8 mouse cellular contexts compared by ENCODE assay signal in genomic region chr17:73303217-73303616, GRCm38 (mm10).
DNase-seq lines count a peak whose midpoint lies in the region; ATAC-seq and TF ChIP-seq lines count a peak whose summit lies in the region.

No protein-coding gene starts in this region.

- H3K4me1 ChIP-seq in heart, embryonic 10.5 days: peaks cover 9% of the 10 kb centered on the region; the same call in 1 of the 2 replicates
- no peaks in the 10 kb centered on the region for H3K4me1 ChIP-seq in lung, postnatal 0 days (ENCODE audit: insufficient read depth, low read depth, low read length)

- TF ChIP-seq EP300 in lung, postnatal 0 days (IDR thresholded peaks at IDR 0.05): no peak

- no peak overlapping the region for H3K4me2 ChIP-seq in lung, postnatal 0 days (replicated peaks; ENCODE audit: low read depth, low read length)

- no peak overlapping the region for H3K9ac ChIP-seq in lung, postnatal 0 days (replicated peaks; ENCODE audit: low read depth)

- 26% methylated on average over 5 of the region's 5 CpGs for WGBS in heart, embryonic 10.5 days
- WGBS in large intestine, adult 2 months: 23% methylated on average over 5 of the region's 5 CpGs
- WGBS in lung, postnatal 0 days: 28% methylated on average over 5 of the region's 5 CpGs

- H3K4me3 ChIP-seq in heart, embryonic 10.5 days: no peak overlapping the region
- no peak overlapping the region for H3K4me3 ChIP-seq in lung, postnatal 0 days (ENCODE audit: low read depth, low read length)

- peak; percentile 48 to 58 for DNase-seq in CD8-positive naive resting alpha-beta T cell, adult 2 months (ENCODE audit: low read depth in 2 of 2, low spot score in 2 of 2)
- DNase-seq in ZHBTc4 (ENCODE audit: low read depth, low spot score): peak; percentile 58
- DNase-seq in cerebellum, postnatal 36 days: peak; percentile 70 to 81
- peak; percentile 86 for DNase-seq in heart, embryonic 10.5 days (ENCODE audit: low spot score)
- DNase-seq in large intestine, adult 2 months (ENCODE audit: low read depth, low spot score): peak; percentile 42
- peak; percentile 67 for DNase-seq in lung, postnatal 0 days (ENCODE audit: low spot score)
- peak; percentile 83 to 86 for DNase-seq in right cerebral cortex, adult 2 months (ENCODE audit: low spot score in 2 of 2)
- DNase-seq in urinary bladder, postnatal 4 days (ENCODE audit: low spot score in 2 of 2): peak; percentile 33 to 78

- TF ChIP-seq CTCF in lung, postnatal 0 days (IDR thresholded peaks at IDR 0.05): peak; percentile 86

- ATAC-seq in lung, postnatal 0 days: no peak

- peaks cover 28% of the 10 kb centered on the region for H3K27me3 ChIP-seq in heart, embryonic 10.5 days (ENCODE audit: insufficient read depth, poor library complexity, severe bottlenecking)
- 0 out of 2 replicates have a peak, but pooled peaks cover 5% of the 10 kb centered on the region for H3K27me3 ChIP-seq in lung, postnatal 0 days (replicated peaks; ENCODE audit: insufficient read depth, low read length)

- no peak overlapping the region for H3K27ac ChIP-seq in heart, embryonic 10.5 days
- no peak overlapping the region for H3K27ac ChIP-seq in lung, postnatal 0 days (ENCODE audit: low read length)

- no peaks in the 10 kb centered on the region for H3K36me3 ChIP-seq in heart, embryonic 10.5 days
- no peaks in the 10 kb centered on the region for H3K36me3 ChIP-seq in lung, postnatal 0 days (ENCODE audit: insufficient read depth, low read length)

- H3K9me3 ChIP-seq in heart, embryonic 10.5 days: no peaks in the 10 kb centered on the region
- H3K9me3 ChIP-seq in lung, postnatal 0 days (ENCODE audit: low read length): no peaks in the 10 kb centered on the region
